Mouse (Mus musculus): Measurements from ENCODE around the gene Sbp. TPM values are rescaled to one million over a fixed set of nuclear protein-coding genes. Genes with fewer than 3 reads are reported as not detected.
"Not testable (repeated sequence)": the region's sequence is repeated elsewhere in the genome, so short reads cannot be mapped to it uniquely, and the experiment has no call there.

Gene Sbp
- polyA plus RNA-seq, 1 experiment: not detected

GRCm38 (mm10) chr17:23949068-23949467 lies 7.6 kb downstream of the Sbp start:
- Histone ChIP-seq H3ac (ENCODE audit: control insufficient read depth, insufficient read length, low read depth) (no peak overlapping the region), H3K27me3 (ENCODE audit: control insufficient read depth, insufficient read depth, insufficient read length) (peaks cover under 1% of the 10 kb centered on the region), H3K79me3 (ENCODE audit: low read depth) (no peaks in the 10 kb centered on the region), H3K4me3 (ENCODE audit: insufficient read depth, poor library complexity, severe bottlenecking) (no peak overlapping the region), H3K79me2 (ENCODE audit: control insufficient read depth, insufficient read depth) (no peaks in the 10 kb centered on the region), H3K36me3 (ENCODE audit: control insufficient read depth, insufficient read depth) (no peaks in the 10 kb centered on the region)
- TF ChIP-seq FOSL1 (IDR thresholded peaks at IDR 0.05; ENCODE audit: insufficient read depth, low read length, poor library complexity, severe bottlenecking): no peak
- no peak for TF ChIP-seq MYOD1 (IDR thresholded peaks at IDR 0.05; ENCODE audit: control insufficient read depth, insufficient read length, low read depth)
- TF ChIP-seq CEBPB (IDR thresholded peaks at IDR 0.05; ENCODE audit: low read depth): no peak
- no peak for TF ChIP-seq MYOG (IDR thresholded peaks at IDR 0.05; ENCODE audit: control insufficient read depth, extremely low read depth, insufficient read length)
- no peak for TF ChIP-seq MAX (IDR thresholded peaks at IDR 0.05)
- TF ChIP-seq USF1 (IDR thresholded peaks at IDR 0.05; ENCODE audit: low read depth): no peak
- no peak for TF ChIP-seq CTCF (IDR thresholded peaks at IDR 0.05; ENCODE audit: control insufficient read depth, insufficient read depth, insufficient read length)

- not testable (repeated sequence) for H3ac ChIP-seq (ENCODE audit: control insufficient read depth, insufficient read length, low read depth); H3K36me3 ChIP-seq (ENCODE audit: control insufficient read depth, insufficient read depth); H3K4me3 ChIP-seq (ENCODE audit: insufficient read depth, poor library complexity, severe bottlenecking); H3K79me2 ChIP-seq (ENCODE audit: control insufficient read depth, insufficient read depth); H3K79me3 ChIP-seq (ENCODE audit: low read depth)
- peaks cover 12% of the 10 kb centered on the region for H3K27me3 ChIP-seq (ENCODE audit: control insufficient read depth, insufficient read depth, insufficient read length)
These were observed 9.4 kb downstream of the Sbp start for GRCm38 (mm10) chr17:23950828-23951227.

- no peak within 1 kb of the TSS for H3K4me3 ChIP-seq (ENCODE audit: insufficient read depth, poor library complexity, severe bottlenecking)
- H3K79me3 ChIP-seq (ENCODE audit: low read depth): no peaks in the 10 kb centered on the region
- TF ChIP-seq USF1 (IDR thresholded peaks at IDR 0.05; ENCODE audit: low read depth) (no peak), MAX (IDR thresholded peaks at IDR 0.05) (no peak), CTCF (IDR thresholded peaks at IDR 0.05; ENCODE audit: control insufficient read depth, insufficient read depth, insufficient read length) (no peak), MYOG (IDR thresholded peaks at IDR 0.05; ENCODE audit: control insufficient read depth, extremely low read depth, insufficient read length) (no peak), MYOD1 (IDR thresholded peaks at IDR 0.05; ENCODE audit: control insufficient read depth, insufficient read length, low read depth) (no peak), CEBPB (IDR thresholded peaks at IDR 0.05; ENCODE audit: low read depth) (no peak), FOSL1 (IDR thresholded peaks at IDR 0.05; ENCODE audit: insufficient read depth, low read length, poor library complexity, severe bottlenecking) (no peak)
- no peaks in the 10 kb centered on the region for H3K79me2 ChIP-seq (ENCODE audit: control insufficient read depth, insufficient read depth)
- no peaks in the 10 kb centered on the region for H3K36me3 ChIP-seq (ENCODE audit: control insufficient read depth, insufficient read depth)
- H3K27me3 ChIP-seq (ENCODE audit: control insufficient read depth, insufficient read depth, insufficient read length): peaks cover 29% of the 10 kb centered on the region
- no peak within 1 kb of the TSS for H3ac ChIP-seq (ENCODE audit: control insufficient read depth, insufficient read length, low read depth)
These were observed 13.7 kb downstream of the Sbp start, which contains the start of gene Sbpl for GRCm38 (mm10) chr17:23955174-23955573. TSS of gene Sbpl (minus strand) at chr17:23955274.

- Histone ChIP-seq H3K79me2 (ENCODE audit: control insufficient read depth, insufficient read depth) (no peaks in the 10 kb centered on the region), H3K4me3 (ENCODE audit: insufficient read depth, poor library complexity, severe bottlenecking) (no peak overlapping the region), H3ac (ENCODE audit: control insufficient read depth, insufficient read length, low read depth) (no peak overlapping the region), H3K36me3 (ENCODE audit: control insufficient read depth, insufficient read depth) (no peaks in the 10 kb centered on the region), H3K79me3 (ENCODE audit: low read depth) (no peaks in the 10 kb centered on the region), H3K27me3 (ENCODE audit: control insufficient read depth, insufficient read depth, insufficient read length) (peaks cover 26% of the 10 kb centered on the region)
- TF ChIP-seq CTCF (IDR thresholded peaks at IDR 0.05; ENCODE audit: control insufficient read depth, insufficient read depth, insufficient read length): peak; percentile 87
- no peak for TF ChIP-seq USF1 (IDR thresholded peaks at IDR 0.05; ENCODE audit: low read depth)
These were observed 18.7 kb downstream of the Sbp start for GRCm38 (mm10) chr17:23960084-23960738.

- Histone ChIP-seq H3K4me3 (ENCODE audit: insufficient read depth, poor library complexity, severe bottlenecking) (no peak overlapping the region), H3K79me2 (ENCODE audit: control insufficient read depth, insufficient read depth) (no peaks in the 10 kb centered on the region), H3K79me3 (ENCODE audit: low read depth) (no peaks in the 10 kb centered on the region), H3K36me3 (ENCODE audit: control insufficient read depth, insufficient read depth) (no peaks in the 10 kb centered on the region), H3K27me3 (ENCODE audit: control insufficient read depth, insufficient read depth, insufficient read length) (peaks cover 23% of the 10 kb centered on the region), H3ac (ENCODE audit: control insufficient read depth, insufficient read length, low read depth) (no peak overlapping the region)
- TF ChIP-seq MYOD1 (IDR thresholded peaks at IDR 0.05; ENCODE audit: control insufficient read depth, insufficient read length, low read depth) (no peak), USF1 (IDR thresholded peaks at IDR 0.05; ENCODE audit: low read depth) (no peak), MYOG (IDR thresholded peaks at IDR 0.05; ENCODE audit: control insufficient read depth, extremely low read depth, insufficient read length) (no peak), CTCF (IDR thresholded peaks at IDR 0.05; ENCODE audit: control insufficient read depth, insufficient read depth, insufficient read length) (no peak), CEBPB (IDR thresholded peaks at IDR 0.05; ENCODE audit: low read depth) (no peak), FOSL1 (IDR thresholded peaks at IDR 0.05; ENCODE audit: insufficient read depth, low read length, poor library complexity, severe bottlenecking) (no peak), MAX (IDR thresholded peaks at IDR 0.05) (no peak)
These were observed 20.2 kb downstream of the Sbp start for GRCm38 (mm10) chr17:23961573-23962122.

GRCm38 (mm10) chr17:23965805-23966425 lies 24.4 kb downstream of the Sbp start:
- H3K79me3 ChIP-seq (ENCODE audit: low read depth): no peaks in the 10 kb centered on the region
- H3K36me3 ChIP-seq (ENCODE audit: control insufficient read depth, insufficient read depth): no peaks in the 10 kb centered on the region
- no peaks in the 10 kb centered on the region for H3K79me2 ChIP-seq (ENCODE audit: control insufficient read depth, insufficient read depth)
- TF ChIP-seq CTCF (IDR thresholded peaks at IDR 0.05; ENCODE audit: control insufficient read depth, insufficient read depth, insufficient read length): no peak
- no peak for TF ChIP-seq MYOG (IDR thresholded peaks at IDR 0.05; ENCODE audit: control insufficient read depth, extremely low read depth, insufficient read length)
- TF ChIP-seq MAX (IDR thresholded peaks at IDR 0.05): no peak
- TF ChIP-seq CEBPB (IDR thresholded peaks at IDR 0.05; ENCODE audit: low read depth): no peak
- no peak for TF ChIP-seq USF1 (IDR thresholded peaks at IDR 0.05; ENCODE audit: low read depth)
- TF ChIP-seq FOSL1 (IDR thresholded peaks at IDR 0.05; ENCODE audit: insufficient read depth, low read length, poor library complexity, severe bottlenecking): no peak
- no peak for TF ChIP-seq MYOD1 (IDR thresholded peaks at IDR 0.05; ENCODE audit: control insufficient read depth, insufficient read length, low read depth)
- no peak overlapping the region for H3ac ChIP-seq (ENCODE audit: control insufficient read depth, insufficient read length, low read depth)
- H3K27me3 ChIP-seq (ENCODE audit: control insufficient read depth, insufficient read depth, insufficient read length): peaks cover 17% of the 10 kb centered on the region
- H3K4me3 ChIP-seq (ENCODE audit: insufficient read depth, poor library complexity, severe bottlenecking): no peak overlapping the region

All from C2C12 (cell line).